Mouse (Mus musculus): ENCODE results near the gene Crhr1. TPM values are rescaled to one million over a fixed set of nuclear protein-coding genes. Genes with fewer than 3 reads are reported as not detected.

The Crhr1 gene
- polyA plus RNA-seq, 1 experiment = not detected

DNA sequence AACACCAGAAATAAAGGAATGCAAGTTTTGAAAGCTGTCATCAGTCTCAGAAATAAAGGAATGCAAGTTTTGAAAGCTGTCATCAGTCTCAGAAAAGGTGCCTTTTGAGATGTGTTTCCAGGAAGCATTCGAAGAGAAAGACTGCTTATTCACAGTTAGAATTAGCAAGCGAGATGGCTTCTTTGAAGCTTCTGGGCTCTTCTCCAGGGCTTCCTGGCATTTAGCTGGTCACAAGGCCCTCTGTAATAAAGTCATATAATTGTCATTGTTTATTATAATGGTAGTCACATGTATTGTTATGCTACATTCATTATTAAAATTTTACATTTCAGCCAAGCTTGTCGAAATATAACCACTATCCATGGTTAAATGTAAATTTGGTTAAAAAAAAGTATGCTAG is 85.4 kb downstream of the Crhr1 start:
- H3K4me1 ChIP-seq (ENCODE audit: control insufficient read depth, insufficient read depth, low read length) = no peaks in the 10 kb centered on the region
- H3K27ac ChIP-seq (ENCODE audit: control insufficient read depth, insufficient read depth, low read depth, low read length, poor library complexity) = no peak overlapping the region
- TF ChIP-seq POLR2A (IDR thresholded peaks at IDR 0.05; ENCODE audit: borderline replicate concordance, control insufficient read depth, low read depth, low read length) = no peak
- no peak for TF ChIP-seq CTCF (IDR thresholded peaks at IDR 0.05; ENCODE audit: control insufficient read depth, insufficient read depth, low read length)
- H3K4me3 ChIP-seq (replicated peaks; ENCODE audit: control insufficient read depth, low read depth, low read length) = no peak overlapping the region
- 73% methylated on average over 3 of the region's 3 CpGs for WGBS

DNA sequence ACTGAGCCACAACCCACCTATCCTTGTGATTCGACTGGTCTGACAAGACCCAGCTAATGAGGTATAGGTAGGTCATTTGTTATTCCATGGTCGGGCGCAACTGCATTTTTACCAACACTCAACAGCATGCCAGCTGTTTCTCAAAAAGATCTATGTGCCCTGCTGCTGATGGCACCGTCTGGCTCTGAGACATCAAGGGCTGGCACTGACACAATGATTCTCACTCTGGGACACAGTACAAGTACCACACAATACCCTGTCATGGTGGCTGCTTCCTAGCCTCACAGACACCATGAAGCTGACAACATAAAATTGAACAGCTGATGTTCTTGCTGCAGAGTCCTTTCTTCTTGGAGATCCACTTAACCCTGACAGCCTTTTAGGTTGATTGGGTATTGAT is 87.6 kb downstream of the Crhr1 start:
- Histone ChIP-seq H3K4me3 (replicated peaks; ENCODE audit: control insufficient read depth, low read depth, low read length) (no peak overlapping the region), H3K4me1 (ENCODE audit: control insufficient read depth, insufficient read depth, low read length) (no peaks in the 10 kb centered on the region), H3K27ac (ENCODE audit: control insufficient read depth, insufficient read depth, low read depth, low read length, poor library complexity) (no peak overlapping the region)
- 72% methylated on average over 4 of the region's 4 CpGs for WGBS
- TF ChIP-seq CTCF (IDR thresholded peaks at IDR 0.05; ENCODE audit: control insufficient read depth, insufficient read depth, low read length) (no peak), POLR2A (IDR thresholded peaks at IDR 0.05; ENCODE audit: borderline replicate concordance, control insufficient read depth, low read depth, low read length) (no peak)

DNA sequence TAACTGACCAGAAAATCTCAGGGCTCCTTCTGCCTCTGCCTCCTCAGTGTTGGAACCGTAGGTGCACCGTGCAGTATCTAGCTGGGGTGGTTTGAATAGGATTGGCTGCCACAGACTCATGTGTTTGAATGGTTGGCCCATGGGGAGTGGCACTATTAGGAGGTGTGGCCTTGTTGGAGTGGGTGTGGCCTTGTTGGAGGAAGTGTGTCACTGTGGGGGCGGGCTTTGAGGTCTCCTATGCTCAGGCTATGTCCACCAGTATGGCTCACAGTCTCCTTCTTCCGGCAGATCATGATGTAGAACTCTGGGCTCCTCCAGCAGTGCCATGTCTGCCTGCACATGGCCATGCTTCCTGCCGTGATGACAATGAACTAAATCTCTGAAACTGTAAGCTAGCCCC is 89.1 kb downstream of the Crhr1 start:
- TF ChIP-seq CTCF (IDR thresholded peaks at IDR 0.05; ENCODE audit: control insufficient read depth, insufficient read depth, low read length) (no peak), POLR2A (IDR thresholded peaks at IDR 0.05; ENCODE audit: borderline replicate concordance, control insufficient read depth, low read depth, low read length) (no peak)
- WGBS = 76% methylated on average over 5 of the region's 5 CpGs
- Histone ChIP-seq H3K27ac (ENCODE audit: control insufficient read depth, insufficient read depth, low read depth, low read length, poor library complexity) (no peak overlapping the region), H3K4me3 (replicated peaks; ENCODE audit: control insufficient read depth, low read depth, low read length) (no peak overlapping the region), H3K4me1 (ENCODE audit: control insufficient read depth, insufficient read depth, low read length) (no peaks in the 10 kb centered on the region)

GRCm38 (mm10) chr11:104223301-104223700 is 90.6 kb downstream of the Crhr1 start:
- WGBS = 63% methylated on average over 9 of the region's 9 CpGs
- no peak overlapping the region for H3K27ac ChIP-seq (ENCODE audit: control insufficient read depth, insufficient read depth, low read depth, low read length, poor library complexity)
- no peaks in the 10 kb centered on the region for H3K4me1 ChIP-seq (ENCODE audit: control insufficient read depth, insufficient read depth, low read length)
- no peak overlapping the region for H3K4me3 ChIP-seq (replicated peaks; ENCODE audit: control insufficient read depth, low read depth, low read length)
- no peak for TF ChIP-seq POLR2A (IDR thresholded peaks at IDR 0.05; ENCODE audit: borderline replicate concordance, control insufficient read depth, low read depth, low read length)
- TF ChIP-seq CTCF (IDR thresholded peaks at IDR 0.05; ENCODE audit: control insufficient read depth, insufficient read depth, low read length) = no peak

Other genes starting within 250 kb of the Crhr1 start
- 10.3 and 13.2 TPM in 2 replicates for gene Nsf, start 178.8 kb upstream of the Crhr1 start, polyA plus RNA-seq (2011; ENCODE audit: insufficient read depth, insufficient read length, low replicate concordance, missing spikeins)
- gene Arf2, start 166.1 kb upstream of the Crhr1 start, polyA plus RNA-seq (2011; ENCODE audit: insufficient read depth, insufficient read length, low replicate concordance, missing spikeins) = 16.4 and 17.7 TPM in 2 replicates
- not detected in 2 replicates for gene Sppl2c, start 53.5 kb downstream of the Crhr1 start, polyA plus RNA-seq (2011; ENCODE audit: insufficient read depth, insufficient read length, low replicate concordance, missing spikeins)
- gene Mapt, start 98.5 kb downstream of the Crhr1 start, polyA plus RNA-seq (2011; ENCODE audit: insufficient read depth, insufficient read length, low replicate concordance, missing spikeins) = 2.2 and 5.5 TPM in 2 replicates

Data from bone marrow, adult 2 months (tissue).